Mouse (Mus musculus) bone marrow macrophage, adult 2 months (primary cell): ENCODE measurements around the gene Parp3.

Experiments
- CTCF ChIP-seq: IDR thresholded peaks from 2 replicates; pipeline ENCODE4 v1.5.1; 2012; ENCODE audit warnings: low read depth, mild to moderate bottlenecking, low read length, moderate library complexity
- POLR2A ChIP-seq: IDR thresholded peaks from 2 replicates; pipeline ENCODE4 v1.6.1; 2012; ENCODE audit warnings: mild to moderate bottlenecking, low read depth, low read length, borderline replicate concordance

- no peak for TF ChIP-seq POLR2A
- no peak for TF ChIP-seq CTCF
Measured at GRCm38 (mm10) chr9:106519433-106519832, 42.7 kb upstream of the Parp3 start.
